Mouse (Mus musculus) mature B cell (primary cell): ENCODE results near the gene C1s1.
"Not testable (repeated sequence)": the region's sequence is repeated elsewhere in the genome, so short reads cannot be mapped to it uniquely, and the experiment has no call there.

Experiments used
- in situ Hi-C: fragments of 300-500 bp; cut with MboI; formaldehyde crosslinking; loops from 2 replicates; pipeline ENCODE4 v1.14.3; 2019

Gene C1s1

DNA sequence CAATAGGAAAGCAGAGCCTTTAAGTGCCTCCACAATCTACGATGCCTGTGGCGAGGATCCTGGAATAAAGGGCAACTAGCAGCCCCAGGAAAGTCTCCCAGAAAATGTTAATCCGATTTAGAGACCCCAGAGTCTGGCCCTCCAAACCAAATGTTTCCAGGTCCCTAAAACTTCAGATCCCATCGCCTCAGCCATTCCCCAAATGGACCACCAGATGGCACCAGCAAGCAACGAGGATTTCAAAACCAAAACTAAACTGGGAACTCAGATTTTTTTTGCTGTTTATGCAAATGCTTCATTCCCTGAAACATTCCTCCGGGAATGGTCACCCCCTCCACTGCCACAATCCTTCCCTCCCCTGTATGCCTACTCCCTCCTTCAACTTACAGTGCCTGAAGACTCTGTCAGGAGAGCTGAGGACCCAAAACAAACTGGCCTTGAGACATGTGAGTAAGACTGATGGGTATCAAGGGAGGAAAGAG is 29.8 kb downstream of the C1s1 start, which contains the start of gene C1ra:
TSS of gene C1ra (plus strand) at position 51 of the 482 bp plus-strand sequence.
- in situ Hi-C loops, result no loop called here

DNA sequence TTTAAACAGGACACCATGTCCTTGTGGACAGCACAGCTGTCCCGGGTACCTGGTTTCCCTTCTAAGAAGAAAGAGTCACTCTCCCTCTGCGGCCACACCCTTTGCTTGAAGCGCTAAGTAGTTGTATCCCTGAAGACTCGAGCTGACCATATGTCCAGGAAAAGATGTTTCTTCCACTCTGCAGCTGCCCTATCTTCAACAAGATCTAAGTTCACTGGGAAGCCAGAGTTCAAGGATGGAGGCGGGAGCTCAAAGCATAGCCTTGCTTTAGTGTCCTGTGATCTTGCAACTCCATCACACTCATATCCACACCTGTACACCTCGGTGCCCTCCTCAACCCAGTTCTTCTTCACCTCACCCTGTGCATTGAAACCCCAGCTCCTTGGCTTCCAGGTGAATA is 30.2 kb downstream of the C1s1 start:
- in situ Hi-C loops, result no loop called here

DNA sequence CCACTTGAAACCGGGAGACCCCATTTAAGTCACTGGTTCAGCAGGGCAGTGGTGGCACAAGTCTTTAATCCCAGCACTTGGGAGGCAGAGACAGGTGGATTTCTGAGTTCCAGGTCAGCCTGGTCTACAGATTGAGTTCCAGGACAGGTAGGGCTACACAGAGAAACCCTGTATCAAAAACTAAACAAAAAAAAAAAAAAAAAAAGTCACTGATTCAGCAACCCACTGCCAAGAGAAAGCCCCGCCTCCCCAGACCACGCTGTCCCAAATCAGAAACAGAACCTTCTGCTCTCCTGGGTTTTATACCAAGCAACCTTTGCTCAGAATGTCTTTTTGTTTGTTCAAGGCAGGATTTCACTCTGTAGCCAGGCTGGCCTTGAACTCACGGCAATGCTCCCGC is 33.0 kb downstream of the C1s1 start:
- in situ Hi-C loops, result not testable (repeated sequence)

DNA sequence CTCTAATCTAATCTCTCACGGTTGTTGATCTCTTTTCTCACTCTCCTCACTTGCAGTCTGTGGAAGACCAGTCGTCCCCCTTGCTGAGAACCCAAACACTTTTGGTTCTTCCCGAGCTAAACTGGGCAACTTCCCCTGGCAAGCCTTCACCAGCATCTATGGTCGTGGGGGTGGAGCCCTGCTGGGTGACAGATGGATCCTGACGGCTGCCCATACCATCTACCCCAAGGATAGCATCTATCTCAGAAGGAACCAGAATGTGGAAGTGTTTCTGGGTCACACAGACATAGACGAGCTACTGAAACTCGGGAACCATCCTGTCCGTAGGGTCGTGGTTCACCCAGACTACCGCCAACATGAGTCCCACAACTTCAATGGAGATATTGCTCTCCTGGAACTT is 33.9 kb downstream of the C1s1 start:
- in situ Hi-C loops, result no loop called here

DNA sequence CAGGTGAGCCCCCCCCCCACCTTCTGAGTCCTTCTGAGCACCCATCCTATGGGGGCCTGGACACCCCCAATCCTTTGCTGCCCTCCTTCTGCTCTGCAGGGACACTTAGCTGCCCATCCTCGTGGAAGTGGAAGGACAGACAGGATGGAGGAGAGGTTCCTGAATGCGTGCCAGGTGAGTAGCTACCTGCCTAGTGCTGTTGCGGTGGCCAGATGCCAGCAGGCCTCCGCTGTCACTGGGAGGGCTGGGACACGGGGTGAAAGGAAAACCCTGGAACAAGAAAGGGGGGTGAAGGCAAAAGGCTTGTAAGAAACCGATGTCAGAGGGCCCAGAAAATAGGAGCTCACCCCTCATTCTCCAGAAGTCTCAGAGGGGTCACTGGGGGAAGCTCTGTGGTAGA is 35.2 kb downstream of the C1s1 start:
- in situ Hi-C loops, result no loop called here

DNA sequence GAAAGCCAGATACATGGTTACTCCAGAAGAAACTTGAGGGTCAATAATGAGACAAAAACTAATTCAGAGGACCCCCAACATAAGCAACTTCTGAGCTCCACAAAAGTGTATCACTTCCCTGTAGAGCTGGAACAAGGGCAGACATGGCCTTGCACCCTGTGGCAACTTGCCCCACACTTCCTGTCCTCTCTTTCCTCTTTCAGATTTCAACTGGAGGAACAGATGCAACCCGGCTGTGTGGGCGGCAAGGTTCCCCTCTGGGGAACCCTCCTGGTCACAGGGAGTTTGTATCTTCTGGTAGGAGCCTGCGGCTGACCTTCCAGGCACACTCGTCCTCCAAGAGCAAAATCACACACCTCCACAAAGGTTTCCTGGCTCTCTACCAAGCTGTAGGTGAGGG is 37.1 kb downstream of the C1s1 start:
- in situ Hi-C loops, result no loop called here

DNA sequence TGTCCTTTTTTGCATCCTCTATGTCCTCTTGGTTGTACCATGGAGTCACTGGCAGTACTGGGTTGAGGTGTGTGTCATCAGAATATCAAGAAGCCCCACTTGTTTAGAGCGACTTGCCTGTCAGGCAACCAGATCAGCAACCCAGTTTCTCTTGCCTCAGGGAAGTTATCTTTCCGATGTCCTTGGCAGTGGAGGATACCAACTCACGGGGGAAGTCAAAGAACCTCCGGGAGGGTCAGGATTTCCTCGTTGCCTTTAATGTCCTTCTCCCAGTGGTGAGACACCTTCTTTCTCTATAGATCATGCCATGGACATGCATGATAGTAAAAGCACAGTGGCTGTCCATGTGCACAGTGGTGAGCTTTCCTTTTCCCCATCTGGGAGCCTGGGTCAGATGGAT is 40.1 kb downstream of the C1s1 start:
- in situ Hi-C loops, result no loop called here

DNA sequence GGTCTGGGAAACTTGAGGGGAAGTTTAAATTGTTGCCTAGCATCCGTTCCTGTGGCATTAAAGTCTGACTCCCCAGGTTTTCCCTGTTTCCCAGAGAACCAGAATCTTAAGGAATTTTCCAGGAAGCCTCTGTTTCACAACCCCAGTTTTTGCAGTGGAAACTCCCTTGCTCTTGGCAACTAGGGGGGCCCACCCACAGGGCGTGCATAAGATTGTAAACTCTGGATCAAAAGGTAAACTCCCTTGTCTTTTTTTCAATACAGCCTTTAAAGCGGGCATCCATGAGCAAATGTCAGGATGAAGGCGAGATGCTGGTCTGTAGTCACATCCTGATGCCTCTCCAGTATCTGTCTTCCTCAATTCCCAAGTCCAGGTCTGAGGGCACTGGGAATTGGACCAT is 40.7 kb downstream of the C1s1 start:
- in situ Hi-C loops, result no loop called here

DNA sequence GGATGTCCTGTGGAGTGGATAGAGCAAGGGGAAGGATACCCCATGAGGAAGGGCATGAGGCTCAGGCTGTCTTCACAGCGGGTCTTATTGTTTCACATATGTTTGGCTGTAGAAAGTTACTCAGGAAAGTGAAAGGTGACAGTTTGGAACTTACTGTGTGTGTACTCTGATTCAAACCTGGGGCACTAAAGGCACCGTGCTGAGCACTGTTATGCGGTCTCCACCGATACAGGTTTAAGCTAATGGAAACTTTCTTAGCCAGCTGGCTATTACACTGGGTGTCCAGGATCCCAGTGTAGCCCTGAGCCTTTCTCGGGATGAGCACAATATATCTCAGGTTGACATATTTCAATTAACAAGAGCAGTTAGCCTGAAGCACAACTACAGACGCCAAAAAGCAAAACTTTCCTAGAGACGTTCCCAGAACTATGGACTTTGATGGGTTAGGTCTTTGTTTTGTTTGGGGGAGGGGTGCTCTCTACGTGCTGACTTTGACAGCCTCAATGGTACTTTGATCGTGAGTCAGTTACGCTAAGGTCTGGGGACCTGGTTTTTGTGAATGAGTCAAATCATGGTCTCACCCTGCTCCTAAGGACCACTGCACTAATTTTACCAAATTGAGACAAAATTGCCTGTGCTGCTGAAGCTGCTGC is 42.1 kb downstream of the C1s1 start:
- in situ Hi-C loops, result no loop called here

DNA sequence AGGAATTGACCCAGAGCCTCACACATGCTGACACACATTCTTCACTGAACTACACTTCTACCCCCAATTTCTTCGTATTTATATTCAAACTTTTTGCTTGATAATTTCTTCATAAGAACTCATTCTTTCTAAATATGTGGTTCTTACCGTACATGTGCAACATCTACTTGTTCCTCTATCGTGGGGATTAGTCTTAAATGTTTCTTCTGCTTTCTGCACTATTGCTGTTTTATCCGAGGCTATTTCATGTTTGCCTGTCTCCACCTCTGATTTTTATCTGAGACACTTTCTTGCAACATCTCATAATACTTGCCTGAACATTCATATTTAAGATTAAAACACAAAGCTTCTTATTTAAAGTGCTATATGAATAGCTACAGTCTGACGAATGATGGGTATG is 46.1 kb downstream of the C1s1 start:
- in situ Hi-C loops, result no loop called here

DNA sequence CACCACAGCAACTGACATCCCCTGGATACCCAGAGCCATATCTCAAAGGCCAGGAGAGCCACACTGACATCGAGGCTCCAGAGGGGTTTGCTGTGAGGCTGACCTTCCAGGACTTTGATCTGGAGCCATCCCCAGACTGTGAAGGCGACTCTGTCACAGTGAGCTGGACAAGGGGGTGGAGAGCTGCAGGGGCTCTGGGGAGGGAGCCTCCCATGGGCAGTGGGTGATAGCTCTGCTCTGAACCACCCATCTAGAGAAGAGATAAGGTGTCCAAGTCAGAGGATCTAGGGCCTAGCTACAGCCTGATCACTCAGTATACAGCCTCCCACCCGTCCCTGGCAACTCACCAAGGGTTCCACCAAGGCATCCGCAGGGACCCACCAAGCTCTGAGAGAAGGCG is 48.3 kb downstream of the C1s1 start:
- in situ Hi-C loops, result no loop called here

DNA sequence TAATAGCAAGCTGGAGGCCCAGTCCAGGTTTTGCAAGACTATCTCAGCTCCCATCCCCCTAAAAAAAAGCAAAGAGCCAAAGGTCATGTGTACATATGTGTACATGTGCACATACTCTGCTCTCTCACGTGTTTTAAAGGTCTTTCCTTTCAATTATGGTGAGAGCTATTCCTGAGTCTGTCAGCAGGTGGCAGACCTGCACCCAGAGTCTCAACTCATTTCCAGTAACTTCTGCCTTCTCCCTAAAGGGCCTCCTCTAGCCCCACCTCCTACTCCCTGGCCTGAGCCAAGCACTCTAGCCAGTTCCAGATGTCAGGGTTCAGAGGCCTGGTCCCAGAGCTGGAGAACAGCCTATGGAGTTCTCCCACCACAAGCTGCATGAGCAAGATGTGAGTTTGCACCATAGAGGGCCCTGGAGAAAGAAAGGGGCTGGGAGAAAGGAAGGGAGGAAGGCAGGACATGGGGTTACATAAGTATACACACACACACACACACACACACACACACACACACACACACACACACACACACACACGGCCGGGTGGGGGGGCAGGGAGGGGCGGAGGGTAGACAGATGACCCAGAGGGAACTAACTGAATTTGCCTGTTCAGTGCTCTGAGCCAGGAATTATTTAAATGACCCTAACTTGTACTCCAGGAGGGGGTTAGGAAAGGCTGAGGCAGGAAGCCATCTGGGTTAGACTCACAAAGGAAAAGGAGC is 49.2 kb downstream of the C1s1 start, which contains the start of gene C1rl:
TSS of gene C1rl (plus strand) at position 272 of the 720 bp plus-strand sequence.
- in situ Hi-C loops, result no loop called here

DNA sequence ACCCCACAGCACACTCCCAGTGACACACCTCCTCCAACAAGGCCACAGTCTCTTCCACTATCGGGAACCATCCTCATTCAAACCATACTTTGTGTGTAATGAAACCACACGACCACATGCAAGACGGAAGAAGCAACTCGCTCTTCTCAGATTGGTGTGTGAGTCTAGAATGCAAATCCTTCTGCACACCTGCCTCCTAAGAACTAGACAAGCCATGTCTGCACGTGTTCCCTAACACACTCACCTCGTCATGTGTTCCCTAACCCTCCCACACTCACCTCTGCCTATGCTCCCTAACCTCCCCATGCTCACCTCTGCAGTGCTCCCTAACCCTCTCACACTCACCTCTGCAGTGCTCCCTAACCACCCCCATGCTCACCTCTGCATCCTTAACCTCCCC is 50.7 kb downstream of the C1s1 start:
- in situ Hi-C loops, result no loop called here

DNA sequence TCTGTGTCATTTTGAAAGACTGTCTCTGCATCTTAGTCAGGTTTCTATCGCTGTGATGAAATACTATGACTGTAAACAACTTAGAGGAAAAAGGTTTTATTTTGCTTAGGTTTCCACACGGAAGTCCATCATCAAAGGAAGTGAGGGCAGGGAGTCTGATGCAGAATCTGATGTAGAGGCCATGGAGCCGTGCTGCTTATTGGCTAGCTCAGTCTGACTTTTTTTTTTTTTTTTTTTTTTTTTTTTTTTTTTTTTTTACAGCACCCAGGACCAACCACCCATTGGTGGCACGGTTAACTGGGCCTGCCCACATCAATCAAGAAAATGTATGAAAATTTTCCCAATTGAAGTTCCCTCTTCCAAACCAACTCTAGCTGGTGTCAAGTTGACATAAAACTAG is 53.2 kb downstream of the C1s1 start:
- in situ Hi-C loops, result no loop called here

DNA sequence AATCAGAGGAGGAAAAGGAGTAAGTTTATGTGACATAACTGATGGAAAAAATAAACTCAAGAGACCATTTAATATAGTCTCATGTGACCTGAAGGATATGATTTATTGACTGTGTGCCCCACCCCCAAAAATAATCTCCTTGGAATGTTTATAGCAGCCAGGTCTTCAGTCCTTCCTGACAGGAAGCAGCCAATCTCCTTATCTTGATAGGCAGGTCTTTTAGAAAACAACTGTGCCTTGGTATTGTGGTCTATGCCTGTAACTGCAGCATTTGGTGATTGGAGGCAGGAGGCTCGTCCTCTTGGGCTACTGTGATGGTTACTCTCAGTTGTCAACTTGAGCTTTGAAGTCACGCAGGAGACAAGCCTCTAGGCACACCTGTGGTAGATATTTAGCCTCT is 54.6 kb downstream of the C1s1 start:
- in situ Hi-C loops, result no loop called here

DNA sequence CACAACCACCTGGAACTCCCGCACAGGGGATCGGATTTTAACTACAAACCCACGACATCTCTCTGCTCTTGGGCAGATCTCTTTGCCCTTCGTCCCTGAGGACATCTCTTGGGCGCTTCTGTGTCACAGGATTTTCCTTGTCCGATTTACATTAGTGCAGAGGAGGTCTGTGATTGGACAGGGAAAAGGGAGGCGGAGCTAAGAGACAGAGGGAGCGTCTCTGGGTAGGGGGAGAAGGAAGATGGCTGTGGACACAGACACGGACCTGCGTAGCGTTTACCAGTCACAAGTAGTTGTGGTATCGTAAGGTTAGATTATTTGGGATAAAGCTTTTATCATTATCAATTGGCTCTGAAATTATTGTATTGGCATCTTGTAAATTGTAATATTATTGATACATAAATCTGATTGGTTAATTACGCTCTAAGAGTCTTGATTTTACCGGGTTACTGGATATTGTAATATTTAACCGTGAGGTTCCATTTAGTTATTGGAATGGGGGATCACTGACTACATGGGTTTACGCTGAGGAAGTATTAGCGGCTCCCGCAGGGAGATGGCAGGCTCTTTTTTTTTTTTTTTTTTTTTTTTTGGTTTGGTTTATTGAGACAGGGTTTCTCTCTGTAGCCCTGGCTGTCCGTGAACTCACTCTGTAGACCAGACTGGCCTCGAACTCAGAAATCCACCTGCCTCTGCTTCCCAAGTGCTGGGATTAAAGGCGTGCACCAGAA is 56.6 kb downstream of the C1s1 start:
- in situ Hi-C loops, result no loop called here

DNA sequence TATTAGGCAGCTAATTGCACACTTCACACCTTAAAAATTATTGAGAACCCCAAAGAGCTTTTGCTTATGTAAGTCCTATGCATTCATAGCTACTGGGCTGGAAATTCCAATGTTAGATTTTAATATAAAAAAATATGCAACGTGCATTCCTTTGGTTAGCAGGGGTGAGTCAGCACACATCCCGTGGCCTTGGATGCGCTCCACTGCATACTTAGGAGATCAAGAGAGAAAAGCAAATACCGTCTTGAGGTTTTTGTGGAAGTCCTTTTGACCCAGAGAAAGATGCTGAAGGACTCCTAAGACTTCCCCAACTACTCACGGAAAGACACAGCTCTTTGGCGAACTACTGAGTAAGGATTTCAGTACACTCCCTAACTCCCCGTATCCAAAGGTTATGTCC is 57.3 kb downstream of the C1s1 start:
- in situ Hi-C loops, result no loop called here

DNA sequence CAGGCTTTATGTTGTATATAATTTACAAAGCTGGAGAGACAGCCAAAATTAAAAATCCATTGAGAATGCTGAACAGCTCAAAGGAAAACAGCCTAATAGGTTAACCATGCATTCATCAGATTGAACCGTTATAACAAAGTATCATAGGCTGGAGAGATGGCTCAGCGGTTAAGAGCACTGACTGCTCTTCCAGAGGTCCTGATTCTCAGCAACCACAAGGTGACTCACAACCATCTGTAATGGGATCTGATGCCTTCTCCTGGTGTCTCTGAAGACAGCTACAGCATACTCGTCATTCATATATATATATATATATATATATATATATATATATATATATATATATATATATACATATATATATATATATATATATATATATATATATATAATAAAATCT is 58.3 kb downstream of the C1s1 start:
- in situ Hi-C loops, result not testable (repeated sequence)

DNA sequence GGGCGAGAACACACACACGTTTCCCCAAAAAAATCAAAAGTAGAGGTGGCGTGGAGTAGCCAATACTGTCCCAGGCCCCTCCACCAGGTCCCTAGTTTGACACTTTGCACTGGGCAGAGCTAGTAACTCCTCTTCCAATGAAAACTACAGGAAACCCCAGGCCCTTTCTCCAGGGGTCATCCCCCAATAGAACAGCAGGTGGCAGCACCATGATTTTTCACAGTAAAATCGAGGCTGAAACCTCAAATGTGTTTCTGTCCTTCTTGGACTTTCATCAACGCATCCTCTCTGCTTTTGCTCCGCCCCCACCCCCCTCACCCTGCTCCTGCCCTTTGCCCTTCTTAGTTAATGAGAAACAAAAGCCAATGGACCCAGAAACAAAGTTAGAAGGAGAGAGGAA is 60.6 kb downstream of the C1s1 start:
- in situ Hi-C loops, result no loop called here
